Mouse (Mus musculus) intestine, postnatal 0 days (tissue): ENCODE data around the gene Hdgf. TPM values are rescaled to one million over a fixed set of nuclear protein-coding genes. Genes with fewer than 3 reads are reported as not detected.
A peak's percentile ranks its signal among the peaks of the same experiment; 100 is the strongest.

ENCODE experiments used
- ATAC-seq: fragments of 200-750 bp; cut with Nextera tagmentation; 2 replicates; pipeline ENCODE4 v1.8.0; 2017; ENCODE audit warnings: mild to moderate bottlenecking, moderate TSS enrichment, moderate library complexity
- H3K27ac ChIP-seq: fragments of 300-500 bp; sonication (generic); 2 replicates; pipeline ENCODE4 v1.5.1; 2014; ENCODE audit warnings: mild to moderate bottlenecking, low read depth, low read length, moderate library complexity
- H3K27me3 ChIP-seq: fragments of 300-500 bp; sonication (generic); replicated peaks from 2 replicates; pipeline ENCODE4 v1.6.1; 2014; ENCODE audit warnings: low read length, mixed read lengths; ENCODE audit not compliant: control insufficient read depth, insufficient read depth
- H3K36me3 ChIP-seq: fragments of 300-500 bp; sonication (generic); 2 replicates; pipeline ENCODE4 v1.6.1; 2014; ENCODE audit warnings: mild to moderate bottlenecking, moderate library complexity; ENCODE audit not compliant: control insufficient read depth, insufficient read depth
- H3K4me1 ChIP-seq: fragments of 300-500 bp; sonication (generic); replicated peaks from 2 replicates; pipeline ENCODE4 v1.6.1; 2014; ENCODE audit warnings: antibody characterized with exemption, low read length, mixed read lengths; ENCODE audit not compliant: control insufficient read depth, insufficient read depth
- H3K4me2 ChIP-seq: fragments of 300-500 bp; sonication (generic); replicated peaks from 2 replicates; pipeline ENCODE4 v1.6.1; 2014; ENCODE audit warnings: low read depth, mild to moderate bottlenecking, moderate library complexity
- H3K4me3 ChIP-seq: fragments of 300-500 bp; sonication (generic); 2 replicates; pipeline ENCODE4 v1.5.1; 2014; ENCODE audit warnings: low read depth, low read length
- H3K9ac ChIP-seq: fragments of 300-500 bp; sonication (generic); 2 replicates; pipeline ENCODE4 v1.6.1; 2014; ENCODE audit warnings: mild to moderate bottlenecking, low read depth, low read length
- H3K9me3 ChIP-seq: fragments of 300-500 bp; sonication (generic); 2 replicates; pipeline ENCODE4 v1.6.1; 2016; ENCODE audit warnings: mixed run types; ENCODE audit not compliant: control insufficient read depth
- CTCF ChIP-seq: sonication (generic); IDR thresholded peaks from 2 replicates; pipeline ENCODE4 v1.5.1; 2016; ENCODE audit warnings: low read depth, mild to moderate bottlenecking, control low read depth, antibody characterized with exemption, moderate library complexity
- WGBS: fragments of 180-500 bp; shearing (Covaris S2); extraction: QIAGEN DNeasy Blood & Tissue Kit; methylation state at CpG from one replicate; pipeline ENCODE4 v1.1.7; 2014; 5-methylcytosine and 5-hydroxymethylcytosine counted together
- polyA plus RNA-seq: library from polyadenylated mRNA; unstranded; fragments of >200 nt; fragmentation: Nextera tagmentation; extraction: Ambion mirVana; gene quantifications from 2 replicates; pipeline ENCODE4 v1.2.1, GENCODE M21; 2015

The Hdgf gene
- polyA plus RNA-seq, 1 experiment from 2014 or later = 93.8 TPM

DNA sequence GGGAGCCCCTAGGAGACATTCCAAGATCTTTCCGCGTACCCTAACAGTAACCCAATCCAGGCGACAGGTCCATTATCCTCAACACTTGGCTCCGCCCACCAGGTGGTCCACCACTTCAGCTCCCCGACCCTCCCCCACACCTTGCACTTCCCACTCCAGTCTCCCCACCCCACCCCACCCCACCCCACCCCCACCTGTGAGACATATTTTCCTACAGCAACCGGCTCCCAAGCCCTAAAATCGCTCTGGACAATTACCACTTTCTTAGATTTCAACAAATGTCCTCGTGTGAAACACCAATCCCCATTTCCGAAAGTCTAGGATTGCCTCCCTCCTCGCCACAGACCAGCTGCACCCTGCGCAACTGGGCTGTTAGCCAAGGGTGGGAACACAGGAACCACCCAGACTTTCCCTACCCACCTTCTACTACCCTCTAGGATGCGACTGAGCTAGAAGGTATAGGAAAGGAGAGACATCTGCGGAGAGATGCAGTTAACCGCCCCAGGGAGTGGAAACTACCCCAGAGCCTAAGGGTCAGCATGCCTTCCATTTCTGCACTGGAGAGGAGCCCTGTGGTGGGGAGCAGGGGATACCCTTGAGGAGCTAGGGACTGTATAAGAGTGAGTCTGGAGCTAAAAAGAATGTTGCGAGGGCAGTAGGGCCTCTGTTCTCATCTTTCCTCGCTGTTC, 43.3 kb downstream of the Hdgf start:
- Histone ChIP-seq H3K4me3 (no peak overlapping the region), H3K9me3 (no peaks in the 10 kb centered on the region), H3K4me1 (no peaks in the 10 kb centered on the region), H3K27ac (no peak overlapping the region), H3K4me2 (no peak overlapping the region), H3K27me3 (peaks cover 54% of the 10 kb centered on the region), H3K36me3 (no peaks in the 10 kb centered on the region), H3K9ac (no peak overlapping the region)
- WGBS = 41% methylated on average over 16 of the region's 16 CpGs
- TF ChIP-seq CTCF = no peak
- ATAC-seq = no peak

DNA sequence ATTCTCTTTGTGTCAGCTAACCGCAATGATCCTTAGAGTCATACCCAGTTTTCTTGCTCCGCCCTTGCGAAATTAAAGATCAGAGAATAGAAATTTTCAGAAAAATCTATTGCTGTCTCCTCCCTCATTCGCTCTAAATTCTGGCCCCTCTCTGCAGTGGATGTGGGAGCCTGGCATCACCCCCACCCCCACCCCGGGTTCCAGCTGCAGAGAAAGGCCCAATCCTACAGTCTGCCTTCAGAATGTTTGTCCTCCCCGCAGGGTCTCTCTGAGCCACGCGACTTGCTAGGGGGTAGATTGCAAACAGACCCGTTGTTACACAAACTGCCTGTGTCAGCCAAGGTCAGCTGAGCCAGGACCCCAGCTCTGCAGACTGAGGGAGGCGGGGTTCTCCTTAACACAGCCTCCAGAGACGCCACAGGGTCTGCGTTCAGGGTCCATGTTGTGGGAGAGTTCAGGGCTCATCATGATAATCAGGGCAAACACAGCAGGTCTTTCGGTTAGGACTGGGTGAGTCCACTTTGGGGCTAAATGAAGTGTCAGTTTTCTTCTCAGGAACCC, 43.9 kb downstream of the Hdgf start:
- H3K4me3 ChIP-seq = no peak overlapping the region
- H3K9ac ChIP-seq = no peak overlapping the region
- H3K4me2 ChIP-seq = no peak overlapping the region
- no peak overlapping the region for H3K27ac ChIP-seq
- no peaks in the 10 kb centered on the region for H3K4me1 ChIP-seq
- peaks cover 54% of the 10 kb centered on the region for H3K27me3 ChIP-seq
- ATAC-seq = no peak
- H3K9me3 ChIP-seq = no peaks in the 10 kb centered on the region
- no peaks in the 10 kb centered on the region for H3K36me3 ChIP-seq
- no peak for TF ChIP-seq CTCF
- 34% methylated on average over 13 of the region's 13 CpGs for WGBS

DNA sequence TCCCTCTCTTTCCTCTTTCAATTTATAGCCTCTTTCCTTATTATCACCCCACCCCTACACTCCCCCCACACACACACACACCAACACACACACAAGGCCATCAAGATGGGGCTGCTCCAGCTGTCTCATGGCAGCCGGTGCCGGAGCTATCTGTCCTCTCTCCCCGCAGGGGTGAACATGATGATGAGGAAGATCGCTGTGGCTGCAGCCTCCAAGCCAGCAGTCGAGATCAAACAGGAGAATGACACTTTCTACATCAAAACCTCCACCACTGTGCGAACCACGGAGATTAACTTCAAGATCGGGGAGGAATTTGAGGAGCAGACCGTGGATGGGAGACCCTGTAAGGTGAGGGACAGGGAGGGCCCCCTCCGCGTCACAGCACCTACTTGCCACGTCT, 45.8 kb downstream of the Hdgf start:
- Histone ChIP-seq H3K9me3 (no peaks in the 10 kb centered on the region), H3K36me3 (no peaks in the 10 kb centered on the region), H3K4me2 (peak overlapping the region; percentile 37), H3K4me3 (peak overlapping the region; percentile 12), H3K9ac (no peak overlapping the region), H3K4me1 (no peaks in the 10 kb centered on the region), H3K27ac (no peak overlapping the region), H3K27me3 (peaks cover 50% of the 10 kb centered on the region)
- WGBS = 34% methylated on average over 12 of the region's 12 CpGs
- ATAC-seq = no peak
- TF ChIP-seq CTCF = no peak

DNA sequence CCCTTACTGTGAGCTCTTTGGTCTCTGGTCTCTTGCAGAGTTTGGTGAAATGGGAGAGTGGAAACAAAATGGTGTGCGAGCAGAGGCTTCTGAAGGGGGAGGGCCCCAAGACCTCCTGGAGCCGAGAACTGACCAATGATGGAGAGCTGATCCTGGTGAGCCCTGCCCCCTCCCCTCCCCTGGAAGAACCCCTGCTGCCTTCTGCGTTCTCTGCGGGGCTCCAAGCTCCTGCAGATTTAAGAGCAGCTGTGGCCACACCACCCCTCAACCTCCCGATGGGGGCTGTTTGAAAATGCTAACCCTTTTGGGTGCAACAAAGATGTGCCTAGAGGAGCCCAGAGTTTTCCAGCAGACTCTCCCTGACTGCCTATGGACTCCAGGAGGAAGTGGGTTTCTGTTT, 46.3 kb downstream of the Hdgf start:
- H3K9ac ChIP-seq = no peak overlapping the region
- no peak for ATAC-seq
- no peak overlapping the region; the same call in 1 of the 2 replicates for H3K27ac ChIP-seq
- no peaks in the 10 kb centered on the region for H3K36me3 ChIP-seq
- no peak for TF ChIP-seq CTCF
- peak overlapping the region; percentile 12 for H3K4me3 ChIP-seq
- 23% methylated on average over 5 of the region's 5 CpGs for WGBS
- no peaks in the 10 kb centered on the region for H3K4me1 ChIP-seq
- H3K27me3 ChIP-seq = peaks cover 50% of the 10 kb centered on the region
- H3K9me3 ChIP-seq = no peaks in the 10 kb centered on the region
- peak overlapping the region; percentile 37 for H3K4me2 ChIP-seq

DNA sequence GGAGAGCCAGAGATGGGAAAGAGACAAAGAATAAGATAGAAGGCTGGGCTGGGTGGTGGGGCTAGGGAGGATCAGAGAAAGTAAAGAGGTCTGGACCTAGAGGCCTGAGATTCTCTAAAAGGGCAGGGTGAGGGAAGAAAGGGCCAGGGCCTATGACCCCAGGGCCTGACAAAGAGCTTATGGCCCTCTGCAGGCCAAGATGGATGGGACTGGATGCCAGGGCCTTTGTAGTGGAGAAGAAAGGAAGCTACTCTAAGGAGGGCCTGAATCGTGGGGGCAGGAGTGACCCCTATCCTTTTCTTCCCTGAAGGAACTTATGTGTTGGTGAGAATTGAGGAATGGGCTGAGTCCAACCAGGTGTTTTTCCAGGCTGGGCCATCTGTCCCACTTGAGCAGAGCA, 51.9 kb downstream of the Hdgf start:
- 63% methylated on average over 1 of the region's 1 CpGs for WGBS
- peaks cover 9% of the 10 kb centered on the region; the same call in 1 of the 2 replicates for H3K27me3 ChIP-seq

DNA sequence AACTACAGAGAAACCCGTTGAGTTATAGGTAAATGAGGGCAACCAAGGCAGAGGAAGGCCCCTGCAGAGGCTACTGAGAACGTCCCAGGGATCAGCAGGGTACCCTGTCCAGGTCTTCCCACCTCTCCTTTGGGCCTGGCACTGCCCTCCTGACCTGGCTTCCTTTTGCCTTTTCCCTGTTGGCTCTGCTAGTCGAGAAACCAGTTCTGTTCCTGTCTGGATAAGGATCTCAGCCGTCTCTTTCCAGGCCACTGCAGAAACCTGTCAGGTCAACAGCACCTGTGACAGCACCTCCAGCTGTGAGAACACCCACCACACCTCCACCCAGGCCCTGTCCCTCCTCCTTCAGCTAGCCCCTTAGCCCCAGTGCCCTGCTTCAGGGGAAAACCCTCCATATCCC, 52.4 kb downstream of the Hdgf start:
- H3K27ac ChIP-seq = no peak overlapping the region
- whole genome bisulfite sequencing = 46% methylated on average over 4 of the region's 4 CpGs

More for the DNA sequence above, 51.9 kb downstream of the Hdgf start:
- no peak overlapping the region for H3K4me3 ChIP-seq
- no peak for ATAC-seq
- 0 out of 2 replicates have a peak, but pooled peaks have one; percentile 4 for TF ChIP-seq CTCF
- no peaks in the 10 kb centered on the region for H3K9me3 ChIP-seq
- H3K9ac ChIP-seq = no peak overlapping the region
- H3K4me2 ChIP-seq = no peak overlapping the region
- H3K36me3 ChIP-seq = no peaks in the 10 kb centered on the region
- H3K4me1 ChIP-seq = no peaks in the 10 kb centered on the region
- H3K27ac ChIP-seq = no peak overlapping the region

More for the DNA sequence above, 52.4 kb downstream of the Hdgf start:
- 0 out of 2 replicates have a peak, but pooled peaks cover 7% of the 10 kb centered on the region for H3K27me3 ChIP-seq
- no peak for ATAC-seq
- H3K36me3 ChIP-seq = no peaks in the 10 kb centered on the region
- H3K9me3 ChIP-seq = no peaks in the 10 kb centered on the region
- H3K4me1 ChIP-seq = no peaks in the 10 kb centered on the region
- H3K4me2 ChIP-seq = no peak overlapping the region
- no peak overlapping the region for H3K9ac ChIP-seq
- H3K4me3 ChIP-seq = no peak overlapping the region
- no peak for TF ChIP-seq CTCF
